Mouse (Mus musculus): ENCODE measurements around the gene Slc39a3.
"Not testable (repeated sequence)": the region's sequence is repeated elsewhere in the genome, so short reads cannot be mapped to it uniquely, and the experiment has no call there.

The Slc39a3 gene

DNA sequence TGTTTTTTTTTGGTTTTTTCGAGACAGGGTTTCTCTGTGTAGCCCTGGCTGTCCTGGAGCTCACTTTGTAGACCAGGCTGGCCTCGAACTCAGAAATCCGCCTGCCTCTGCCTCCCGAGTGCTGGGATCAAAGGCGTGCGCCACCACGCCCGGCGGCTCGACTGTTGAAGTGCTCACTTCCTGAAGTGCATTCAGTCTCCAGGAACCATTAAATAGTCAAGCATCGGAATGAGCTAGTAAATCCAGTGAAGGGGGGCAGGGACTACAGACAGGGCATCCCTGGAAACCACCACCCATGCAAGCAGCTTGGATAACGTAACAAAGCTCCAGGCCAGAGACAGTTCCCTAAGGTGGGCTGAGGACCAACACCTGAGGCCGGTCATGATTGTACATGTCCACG lies 8.0 kb upstream of the Slc39a3 start:
- not testable (repeated sequence) for DNase-seq (ENCODE audit: low read depth, low spot score)

DNA sequence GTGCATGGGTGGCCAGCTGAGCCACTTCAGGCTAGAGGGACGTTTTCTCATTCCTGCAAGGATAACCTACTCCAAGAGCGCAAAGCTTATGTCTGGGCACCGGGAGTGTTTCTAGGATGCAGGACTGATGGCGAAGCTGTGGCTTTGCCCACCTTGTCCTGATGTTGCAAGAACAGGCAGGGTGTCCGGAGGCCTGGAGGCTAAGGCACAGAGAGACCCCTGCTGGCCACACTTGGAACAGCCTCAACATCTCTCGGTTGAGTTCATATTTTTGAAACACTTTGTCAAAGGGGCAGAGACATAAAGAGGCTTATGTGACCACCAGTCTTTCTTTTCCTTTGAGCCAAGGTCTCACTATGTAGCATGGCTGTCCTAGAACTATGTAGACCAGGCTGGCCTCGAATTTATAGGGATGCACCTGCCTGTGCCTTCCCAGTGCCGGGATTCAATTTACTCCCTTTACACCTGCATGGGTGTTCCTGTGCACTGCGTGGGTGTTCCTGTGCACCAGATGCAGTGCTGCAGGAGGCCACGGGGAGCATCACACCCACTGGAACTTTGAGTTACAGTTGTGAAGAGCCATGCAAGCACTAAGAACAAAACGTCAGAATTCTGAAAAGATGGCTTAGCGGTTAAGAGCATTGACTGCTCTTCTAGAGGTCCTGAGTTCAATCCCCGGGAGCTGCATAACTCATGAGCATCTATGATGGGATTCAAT lies 4.4 kb upstream of the Slc39a3 start:
- DNase-seq (ENCODE audit: low read depth, low spot score), result peak; percentile 37

DNA sequence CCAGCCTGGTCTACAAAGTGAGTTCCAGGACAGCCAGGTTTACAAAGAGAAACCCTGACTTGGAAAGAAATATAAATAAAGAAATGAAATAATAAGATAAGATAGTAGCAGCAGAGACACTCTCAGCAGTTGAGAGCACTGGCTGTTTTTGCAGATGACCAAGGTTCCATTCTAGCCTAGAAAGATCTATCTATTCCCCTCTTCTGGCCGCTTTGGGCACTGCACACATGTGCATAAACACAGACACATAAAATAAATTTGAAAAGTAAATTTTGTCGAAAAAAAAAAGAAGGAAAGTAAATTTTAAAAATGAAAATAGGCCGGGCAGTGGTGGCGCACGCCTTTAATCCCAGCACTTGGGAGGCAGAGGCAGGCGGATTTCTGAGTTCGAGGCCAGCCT lies 975 bp downstream of the Slc39a3 start:
- no peak for DNase-seq (ENCODE audit: low read depth, low spot score)

DNA sequence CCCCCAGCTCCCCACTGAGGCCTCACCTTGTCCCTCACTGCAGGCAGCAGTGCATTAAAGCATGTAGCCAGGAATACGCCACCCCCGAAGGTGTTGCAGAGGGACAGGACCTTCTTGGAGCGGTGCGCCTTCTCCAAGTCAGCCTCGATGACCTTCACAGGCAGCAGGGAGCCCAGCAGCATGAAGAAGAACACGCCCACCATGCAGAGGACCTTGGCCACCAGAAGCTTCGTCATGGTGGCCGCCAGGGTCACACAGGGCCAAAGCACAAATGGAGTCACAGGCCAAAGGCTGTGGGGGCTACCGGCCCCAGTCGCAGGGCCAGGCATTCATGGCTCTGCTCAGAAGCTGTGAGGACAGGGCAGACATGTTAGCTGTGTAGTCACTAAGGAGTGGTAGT lies 3.6 kb downstream of the Slc39a3 start:
- DNase-seq (ENCODE audit: low read depth, low spot score), result no peak

DNA sequence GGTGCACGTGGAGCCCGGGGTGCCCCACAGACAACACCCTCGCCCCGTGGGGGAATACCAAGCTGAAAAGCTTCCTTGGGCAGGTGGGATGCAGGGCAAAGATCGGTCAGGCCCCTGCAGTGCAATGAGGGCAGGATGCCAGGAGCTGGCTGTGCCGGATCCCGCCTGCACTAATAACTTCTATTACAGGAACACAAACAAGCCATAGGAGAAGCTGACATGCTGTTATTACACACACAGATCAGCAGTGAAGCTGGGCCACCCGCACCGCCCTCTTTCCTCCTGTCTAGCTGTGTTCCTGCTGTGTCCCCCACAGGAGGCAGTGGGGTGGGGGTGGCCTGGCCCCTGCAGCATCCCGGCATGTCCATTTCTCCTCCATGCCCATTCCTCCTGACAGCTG lies 8.2 kb downstream of the Slc39a3 start:
- no peak for DNase-seq (ENCODE audit: low read depth, low spot score)

DNA sequence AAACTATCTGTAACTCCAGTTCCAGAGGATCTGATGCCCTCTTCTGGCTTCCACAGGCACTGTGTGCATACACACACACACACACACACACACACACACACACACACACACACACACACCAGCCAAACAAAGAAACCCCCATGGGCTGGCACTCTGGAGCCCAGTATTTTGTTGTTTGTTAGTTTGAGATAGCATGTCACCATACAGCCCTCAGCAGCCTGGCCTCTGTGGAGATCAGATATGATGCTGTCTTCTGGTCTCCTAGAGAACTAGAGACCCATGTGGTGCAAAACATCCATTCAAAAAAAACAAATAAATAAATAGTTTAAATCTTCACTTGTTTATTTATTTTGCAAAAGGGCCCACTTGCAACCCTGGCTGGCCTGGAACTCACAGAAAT lies 9.0 kb downstream of the Slc39a3 start:
- DNase-seq (ENCODE audit: low read depth, low spot score), result no peak

DNA sequence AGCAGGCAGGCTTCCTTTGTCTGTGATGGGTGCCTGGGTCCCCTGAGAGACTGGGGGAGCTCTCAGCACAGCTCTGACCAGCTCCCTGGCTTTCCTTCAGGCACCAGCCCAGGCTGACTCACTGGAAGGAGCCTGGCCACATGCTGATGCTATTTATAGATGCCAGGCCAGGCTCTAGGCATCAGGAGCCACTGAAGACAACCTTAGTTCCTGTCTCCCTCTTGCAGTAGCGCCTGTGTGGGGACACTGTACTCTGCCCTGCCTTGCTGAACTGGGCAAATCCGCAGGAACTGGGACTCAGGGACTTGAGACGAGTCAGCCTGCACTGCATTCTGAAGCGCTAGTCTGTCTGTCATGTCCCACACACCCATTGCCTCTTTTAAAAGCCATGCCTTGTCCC lies 9.9 kb downstream of the Slc39a3 start:
- DNase-seq (ENCODE audit: low read depth, low spot score), result no peak

DNA sequence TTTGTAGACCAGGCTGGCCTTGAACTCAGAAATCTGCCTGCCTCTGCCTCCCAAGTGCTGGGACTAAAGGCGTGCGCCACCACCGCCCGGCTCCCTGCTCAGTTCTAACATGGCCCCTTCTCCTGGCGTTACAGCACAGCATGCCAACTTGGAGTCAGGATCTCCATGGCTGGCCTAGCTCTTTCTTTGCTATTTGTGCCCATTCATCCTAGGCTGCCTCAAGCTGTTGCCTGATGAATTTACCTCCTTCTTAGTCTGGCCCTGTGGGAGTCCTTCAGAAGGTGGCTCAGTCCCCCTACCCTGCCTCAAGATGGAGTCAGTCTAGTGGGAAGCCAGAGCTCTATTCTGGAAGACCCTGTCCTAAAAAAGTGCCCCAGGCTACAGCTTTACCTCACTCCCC lies 10.4 kb downstream of the Slc39a3 start:
- DNase-seq (ENCODE audit: low read depth, low spot score), result no peak

DNA sequence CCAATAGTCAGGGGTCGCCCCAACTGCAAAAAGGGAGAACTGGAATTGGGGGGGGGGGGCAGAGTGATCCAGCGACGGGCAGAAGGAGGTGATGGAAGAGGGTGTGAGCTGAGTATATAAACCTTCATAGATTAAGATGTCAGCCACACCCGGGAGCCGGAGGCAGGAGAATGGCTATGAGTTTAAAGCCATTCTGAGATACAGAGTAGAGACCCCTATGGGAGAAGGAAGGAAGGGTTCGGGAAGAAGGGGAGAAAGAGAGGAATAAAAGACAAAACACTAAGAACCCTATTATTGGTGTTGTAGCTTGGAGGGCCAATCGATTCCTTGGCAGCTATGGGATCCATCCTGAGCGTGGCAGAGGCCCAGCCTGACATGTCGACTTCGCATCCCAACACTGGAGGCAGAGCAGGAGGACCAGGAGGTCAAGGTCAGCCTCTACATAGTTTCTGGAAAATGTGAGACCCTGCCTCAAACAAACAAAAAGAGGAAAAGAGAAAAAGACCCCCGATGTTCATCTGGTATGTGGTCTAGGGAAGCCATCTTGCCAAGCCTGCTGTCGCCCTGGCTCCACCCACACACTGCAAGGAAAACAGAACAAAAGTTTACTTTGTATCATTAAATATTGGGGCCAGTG lies 11.5 kb downstream of the Slc39a3 start, which contains the start of gene Diras1:
TSS of gene Diras1 (minus strand) at position 24 of the 637 bp plus-strand sequence.
- no peak for DNase-seq (ENCODE audit: low read depth, low spot score)

DNA sequence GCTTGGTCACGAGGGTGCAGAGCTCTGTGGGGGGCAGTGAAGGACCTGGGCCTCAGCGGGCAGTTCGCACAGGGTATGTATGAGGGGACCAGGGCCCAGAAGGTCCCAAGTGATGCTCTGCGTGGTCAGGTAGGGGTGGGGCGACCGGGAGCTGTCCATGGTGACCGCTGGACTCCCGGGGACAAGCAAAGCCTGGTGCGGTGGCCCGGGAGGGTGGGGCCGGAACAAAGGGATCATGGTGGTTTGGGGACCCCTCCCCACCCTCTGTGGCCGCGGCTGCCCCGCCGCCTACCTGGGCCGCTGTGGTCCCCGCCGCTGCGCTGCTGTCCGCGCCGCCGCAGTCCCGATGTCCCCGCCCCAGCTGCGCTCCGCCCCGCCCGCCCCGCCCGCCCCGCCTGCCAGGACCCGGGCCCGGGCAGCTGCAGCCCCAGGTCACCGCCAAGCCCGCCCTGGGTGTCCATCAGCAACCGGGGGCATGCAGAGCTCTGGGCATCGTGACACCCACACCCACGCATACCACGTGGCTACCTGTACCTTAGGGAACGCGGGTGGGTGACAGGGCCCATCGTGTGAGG lies 12.1 kb downstream of the Slc39a3 start:
- DNase-seq (ENCODE audit: low read depth, low spot score), result no peak

DNA sequence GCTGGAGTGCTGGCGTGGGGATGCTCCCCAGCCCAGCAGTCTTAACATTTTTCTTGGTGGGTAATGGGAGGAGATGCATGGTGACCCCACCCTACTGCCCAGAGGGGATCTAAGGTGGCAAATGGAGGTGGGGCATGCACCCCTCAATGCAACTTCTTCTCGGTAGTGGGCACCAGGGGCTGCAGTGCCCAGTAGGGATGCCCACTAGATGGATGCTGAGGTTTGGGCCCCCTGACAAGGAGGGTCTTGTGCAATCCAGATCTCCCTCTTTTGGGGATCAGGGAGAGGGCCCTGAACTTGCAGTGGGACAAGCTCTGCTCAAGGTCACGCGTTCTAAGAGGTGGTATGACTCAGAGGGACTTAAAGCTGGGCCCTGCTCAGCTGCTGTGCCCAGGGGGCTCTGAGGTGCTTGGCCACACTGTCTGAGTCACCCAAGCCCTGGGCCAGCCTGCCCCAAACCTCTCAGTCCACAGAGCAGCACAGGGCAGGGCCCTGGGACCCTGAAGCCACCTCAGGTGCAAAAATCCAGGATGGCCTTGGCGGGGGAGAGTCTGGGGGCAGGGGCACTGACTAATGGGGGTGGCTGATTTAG lies 12.8 kb downstream of the Slc39a3 start:
- no peak for DNase-seq (ENCODE audit: low read depth, low spot score)

DNA sequence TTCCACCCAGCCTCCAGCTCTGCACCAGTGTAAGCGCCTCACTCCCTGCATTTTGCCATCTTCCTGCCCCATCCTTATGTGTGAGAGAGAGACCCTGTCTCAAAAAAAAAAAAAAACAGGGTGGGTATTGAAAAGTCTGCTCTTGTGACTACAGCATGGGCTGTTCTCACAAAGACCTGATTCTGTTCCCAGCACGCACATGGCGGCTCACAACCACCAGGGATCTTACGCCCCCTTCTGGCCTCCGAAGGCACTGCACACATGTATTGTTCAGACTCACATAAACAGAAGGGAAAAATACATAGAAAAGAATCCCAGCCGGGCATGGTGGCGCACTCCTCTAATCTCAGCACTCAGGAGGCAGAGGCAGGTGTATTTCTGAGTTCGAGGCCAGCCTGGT lies 14.5 kb downstream of the Slc39a3 start:
- DNase-seq (ENCODE audit: low read depth, low spot score), result no peak

DNA sequence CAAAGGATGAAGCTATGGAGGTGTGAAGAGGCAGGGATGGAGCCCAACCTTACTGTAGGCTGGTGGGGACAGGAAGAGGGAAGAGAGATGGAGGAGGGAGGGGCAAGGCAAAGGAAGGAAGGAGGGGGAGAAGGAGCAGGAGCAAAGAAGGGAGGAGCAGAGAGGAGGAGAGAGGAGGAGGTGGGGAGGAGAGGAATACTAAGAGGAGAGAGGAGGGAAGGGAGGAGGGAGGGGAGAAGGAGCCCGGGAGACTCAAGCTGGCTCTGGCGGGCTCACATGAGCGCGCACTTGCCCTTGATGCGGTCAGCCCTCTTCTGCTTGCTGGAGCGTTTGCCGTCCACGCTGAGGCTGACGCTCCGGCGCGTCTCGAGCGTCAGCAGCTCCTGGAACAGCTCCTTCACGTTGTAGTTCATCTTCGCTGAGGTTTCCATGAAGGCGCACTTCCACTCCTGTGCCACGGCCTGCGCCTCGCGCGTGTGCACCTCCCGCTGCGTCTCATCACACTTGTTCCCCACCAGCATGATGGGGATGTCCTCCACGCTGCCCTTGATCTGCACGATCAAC lies 15.6 kb downstream of the Slc39a3 start:
- DNase-seq (ENCODE audit: low read depth, low spot score), result no peak

DNA sequence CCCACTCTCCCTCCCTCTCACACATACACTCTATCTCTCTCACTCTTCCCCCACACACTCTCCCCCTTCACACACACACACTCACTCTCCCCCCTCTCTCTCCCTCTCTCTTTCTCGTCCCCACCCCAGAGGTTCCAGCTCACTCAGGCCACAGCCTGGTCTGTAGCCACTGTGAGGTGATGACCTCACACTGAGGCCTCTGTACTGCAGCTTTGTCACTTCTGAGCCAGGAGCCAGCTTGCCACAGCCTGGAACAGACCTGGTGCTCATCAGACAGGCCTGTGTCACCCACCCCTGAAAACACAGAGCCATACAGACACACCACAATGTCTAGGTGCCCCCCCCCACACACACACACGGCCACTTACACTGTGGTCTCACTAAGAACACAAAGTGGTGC lies 17.0 kb downstream of the Slc39a3 start:
- DNase-seq (ENCODE audit: low read depth, low spot score), result no peak

DNA sequence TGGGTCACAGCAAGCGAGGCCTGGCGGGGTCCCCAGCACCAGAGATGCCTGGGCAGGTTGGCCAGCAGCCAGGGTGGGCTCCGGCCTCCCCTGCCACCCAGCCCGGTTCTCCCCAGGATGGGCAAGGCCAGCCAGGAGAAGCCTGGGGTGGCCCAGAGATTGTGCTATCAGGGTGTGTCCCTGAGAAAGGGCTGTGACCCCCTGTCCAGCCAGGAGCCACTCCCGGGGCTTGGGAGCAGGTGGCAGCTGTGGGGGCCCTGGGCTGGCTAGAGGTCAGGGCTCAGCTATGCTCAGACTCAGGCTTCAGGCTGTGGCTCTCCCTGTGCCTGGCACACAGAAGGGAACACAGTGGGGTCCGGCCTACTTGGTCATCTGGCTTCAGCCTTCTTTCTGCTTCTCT lies 17.5 kb downstream of the Slc39a3 start:
- DNase-seq (ENCODE audit: low read depth, low spot score), result no peak

DNA sequence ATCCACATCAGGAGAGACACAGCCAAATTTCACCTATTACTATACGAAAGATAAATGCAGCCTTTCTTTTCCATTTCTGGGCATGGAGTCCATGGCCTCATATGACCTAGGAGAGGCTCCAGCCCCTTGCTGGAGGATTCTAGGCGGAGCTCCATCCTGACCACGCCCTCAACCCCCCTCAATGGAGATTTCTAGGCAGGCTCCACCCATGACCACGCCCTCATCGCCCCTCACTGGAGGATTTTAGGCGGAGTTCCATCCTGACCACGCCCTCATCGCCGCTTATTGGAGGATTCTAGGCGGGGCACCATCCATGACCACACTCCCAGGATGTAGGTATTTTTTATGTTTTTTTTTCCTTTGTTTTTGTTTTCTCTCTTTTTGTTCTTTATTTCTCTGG lies 18.9 kb downstream of the Slc39a3 start:
- no peak for DNase-seq (ENCODE audit: low read depth, low spot score)

DNA sequence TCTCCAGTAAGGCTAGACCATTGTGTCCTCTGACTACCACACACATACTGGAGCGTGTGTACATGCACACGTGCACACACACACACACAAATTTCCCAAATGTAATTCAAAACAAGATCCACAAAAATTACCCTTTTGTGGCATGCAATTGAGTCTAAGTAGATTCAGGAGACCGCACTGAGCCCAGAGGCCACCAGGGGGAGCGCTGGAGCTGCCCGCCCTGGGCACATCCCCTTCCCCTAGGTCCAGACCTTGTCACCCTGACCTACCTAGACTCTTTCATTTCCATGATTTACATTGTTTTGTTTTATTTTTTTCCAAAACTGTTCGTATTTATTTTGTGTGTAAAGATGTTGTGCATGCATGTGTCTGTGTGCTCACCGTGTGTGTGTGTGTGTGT lies 20.6 kb downstream of the Slc39a3 start:
- DNase-seq (ENCODE audit: low read depth, low spot score), result no peak

DNA sequence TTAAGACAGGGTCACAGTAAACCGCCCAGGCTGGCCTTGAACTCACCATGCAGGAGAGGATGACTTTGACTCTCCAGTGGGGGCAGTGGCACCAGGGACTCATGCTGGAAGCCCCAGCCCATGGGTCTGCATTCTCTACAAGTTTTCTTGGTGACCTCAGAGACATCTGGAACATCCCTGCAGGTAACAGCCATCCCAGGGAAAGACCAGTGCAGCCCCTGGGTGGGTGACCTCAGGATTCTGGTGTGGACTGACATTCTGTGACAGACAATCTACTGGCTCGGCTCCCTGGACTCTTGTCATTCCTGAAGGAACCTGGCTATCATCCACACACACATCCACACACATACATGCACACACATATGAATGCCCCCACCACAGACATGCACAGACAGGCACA lies 21.6 kb downstream of the Slc39a3 start:
- no peak for DNase-seq (ENCODE audit: low read depth, low spot score)

DNA sequence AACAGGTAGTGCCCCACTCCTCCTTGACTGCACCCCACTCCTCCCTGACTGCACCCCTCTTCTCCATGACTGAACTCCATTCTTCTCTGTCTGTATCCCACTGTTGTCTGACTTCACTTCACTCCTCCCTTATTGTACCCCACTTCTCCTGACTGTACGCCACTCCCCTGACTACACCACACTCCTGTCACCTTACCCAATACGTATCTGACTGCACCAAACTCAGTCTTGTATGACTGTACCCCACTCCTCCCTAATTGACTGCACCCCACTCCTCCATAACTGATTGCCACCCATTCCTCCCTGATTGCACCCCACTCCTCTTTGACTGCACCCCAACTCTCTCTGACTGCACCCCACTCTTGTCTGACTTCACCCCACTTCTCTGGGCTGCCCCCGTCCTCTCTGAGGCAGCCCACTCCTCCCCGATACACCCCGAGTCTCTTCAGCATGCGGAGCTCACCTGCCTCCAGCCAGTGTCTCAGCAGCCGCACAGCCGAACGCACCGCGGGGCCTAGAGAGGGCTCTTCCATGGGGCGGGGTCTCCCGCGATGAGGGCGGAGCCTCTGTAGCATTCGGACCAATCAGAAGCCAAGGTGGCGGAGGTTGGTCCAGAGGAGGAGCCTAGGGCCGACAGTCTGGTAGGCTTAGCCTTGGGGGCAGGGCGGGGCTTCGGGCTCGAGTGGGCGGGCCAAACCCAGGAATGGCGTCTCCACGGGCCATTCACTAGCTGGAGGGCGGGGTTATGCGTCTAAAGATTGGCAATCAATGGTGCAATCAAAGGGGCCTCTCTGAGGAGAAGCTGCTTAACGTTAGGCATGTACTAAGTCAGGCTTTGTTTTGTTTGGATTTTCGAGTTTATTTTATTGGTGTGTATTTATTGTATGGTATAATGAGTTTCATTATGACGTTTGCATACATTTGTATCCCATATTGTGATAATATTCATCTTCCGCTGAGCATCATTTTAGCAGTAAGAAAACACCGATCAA lies 22.5 kb downstream of the Slc39a3 start, which contains the start of gene Gng7:
TSS of gene Gng7 (minus strand) at position 553 of the 992 bp plus-strand sequence.
- peak; percentile 82 for DNase-seq (ENCODE audit: low read depth, low spot score)

DNA sequence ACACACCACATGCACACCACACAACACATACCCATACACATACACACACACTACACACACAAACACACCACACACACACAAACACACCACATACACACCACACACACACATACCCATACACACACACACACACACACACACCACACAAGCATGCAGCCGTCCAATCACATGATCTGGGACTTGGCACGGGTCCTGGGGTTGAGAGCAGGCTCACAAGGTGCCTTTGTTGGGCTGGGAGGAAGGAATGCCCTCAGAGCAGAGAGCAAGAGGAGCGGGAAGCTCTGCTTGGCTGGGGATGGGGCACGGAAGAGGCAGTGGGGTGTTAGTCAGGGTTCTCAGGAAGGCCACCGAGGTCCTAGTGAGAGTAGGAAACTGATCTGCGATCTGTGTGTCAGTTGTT lies 26.4 kb downstream of the Slc39a3 start:
- DNase-seq (ENCODE audit: low read depth, low spot score), result no peak

DNA sequence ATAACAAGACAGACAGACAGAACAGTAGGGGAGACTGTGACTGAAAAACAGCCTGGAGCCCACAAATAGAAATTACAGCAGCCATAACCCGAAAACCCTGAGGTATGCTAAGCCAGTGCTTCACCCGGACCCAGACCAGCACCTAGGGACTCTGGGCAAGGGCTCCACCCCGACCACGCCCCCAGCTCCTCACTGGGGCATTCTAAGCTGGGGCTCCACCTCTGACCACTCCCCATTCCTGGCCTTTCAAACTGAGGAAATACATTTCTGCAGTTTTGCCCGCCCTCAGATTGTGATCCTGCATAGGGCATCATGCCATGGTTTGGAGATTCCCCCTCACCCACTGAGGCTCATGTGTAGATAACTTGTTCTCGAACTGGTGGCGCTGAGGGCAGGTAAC lies 30.0 kb downstream of the Slc39a3 start:
- DNase-seq (ENCODE audit: low read depth, low spot score), result no peak
